Mouse (Mus musculus): ENCODE data around the gene Snx10. TPM values are rescaled to one million over a fixed set of nuclear protein-coding genes. Genes with fewer than 3 reads are reported as not detected.

Snx10 gene
- polyA plus RNA-seq, 1 experiment = 4.1 TPM

DNA sequence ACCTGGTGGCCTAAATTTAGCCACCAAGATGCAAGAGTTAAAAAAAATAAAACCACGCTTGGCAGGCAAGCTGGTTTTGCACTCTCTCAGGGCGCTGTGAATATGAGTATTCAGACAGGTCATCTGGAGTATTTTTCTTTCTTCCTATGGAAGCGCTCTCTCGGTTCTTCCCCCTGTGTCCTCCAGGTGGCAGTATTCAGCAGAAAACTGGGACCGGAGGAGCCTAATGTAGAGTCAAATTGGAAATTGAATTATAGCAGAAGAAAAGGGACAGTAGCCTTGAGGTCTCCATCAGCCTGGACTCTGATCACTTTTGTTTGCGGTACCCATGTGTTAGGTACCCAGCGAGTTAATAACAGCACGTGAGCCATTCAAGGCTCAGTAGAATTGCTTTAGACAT lies 62.3 kb downstream of the Snx10 start:
- 22% methylated on average over 8 of the region's 8 CpGs for WGBS

DNA sequence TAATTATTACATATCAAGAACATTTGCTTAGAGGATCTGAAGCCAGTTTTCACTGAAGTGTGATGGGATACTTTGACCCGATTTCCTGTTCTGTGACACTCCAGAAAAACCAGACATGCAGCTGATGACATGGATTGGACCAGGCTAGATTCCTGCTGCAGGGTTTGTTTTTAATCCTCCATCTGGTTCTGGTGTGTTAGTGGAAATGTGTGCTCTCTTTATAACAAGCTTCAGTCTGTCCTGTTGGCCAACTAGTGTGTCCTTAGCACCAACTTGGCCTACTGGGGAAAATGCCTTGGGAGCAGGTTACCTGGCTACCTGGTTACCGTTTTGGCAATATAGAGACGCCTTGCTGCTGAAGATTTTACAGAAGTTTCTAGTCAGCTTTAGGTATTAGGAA lies 63.6 kb downstream of the Snx10 start:
- WGBS = 88% methylated on average over 3 of the region's 3 CpGs
- TF ChIP-seq POLR2A (IDR thresholded peaks at IDR 0.05; ENCODE audit: low read depth, low read length) (no peak), CTCF (conservative IDR thresholded peaks at IDR 0.05; ENCODE audit: insufficient read depth, insufficient read length, low read depth, low read length) (no peak)

More for the DNA sequence above, 62.3 kb downstream of the Snx10 start:
- H3K4me1 ChIP-seq (ENCODE audit: control insufficient read depth, insufficient read depth, low read length) = no peaks in the 10 kb centered on the region
- H3K27me3 ChIP-seq (replicated peaks; ENCODE audit: control insufficient read depth, insufficient read depth, low read length) = no peaks in the 10 kb centered on the region
- H3K27ac ChIP-seq (ENCODE audit: insufficient read depth, low read depth, low read length) = no peak overlapping the region
- no peaks in the 10 kb centered on the region for H3K36me3 ChIP-seq (ENCODE audit: control insufficient read depth, insufficient read depth, low read length)
- no peak for TF ChIP-seq POLR2A (IDR thresholded peaks at IDR 0.05; ENCODE audit: low read depth, low read length)
- TF ChIP-seq CTCF (conservative IDR thresholded peaks at IDR 0.05; ENCODE audit: insufficient read depth, insufficient read length, low read depth, low read length) = peak; percentile 81
- peak; percentile 72 for DNase-seq
- H3K4me3 ChIP-seq (ENCODE audit: insufficient read depth, low read depth, low read length) = no peak overlapping the region

DNA sequence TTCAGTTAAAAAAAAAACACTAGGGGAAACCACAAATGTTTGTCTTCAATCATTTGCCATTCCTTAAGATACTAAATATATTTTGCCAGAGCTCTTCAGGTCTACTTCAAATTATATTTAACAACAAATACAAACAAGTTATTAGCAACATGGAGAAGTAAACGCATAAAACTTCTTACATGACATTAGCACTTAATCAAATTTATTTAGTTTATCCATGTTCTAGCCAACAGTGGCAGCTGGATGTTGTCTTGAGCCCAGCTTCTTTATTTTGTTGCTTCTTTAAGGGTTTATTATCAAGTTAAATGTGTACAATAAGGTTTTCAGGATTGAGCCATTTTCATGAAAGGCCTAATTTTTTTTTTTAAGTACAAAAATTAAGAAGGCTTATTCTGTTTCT lies 67.6 kb downstream of the Snx10 start:
- no peak for TF ChIP-seq POLR2A (IDR thresholded peaks at IDR 0.05; ENCODE audit: low read depth, low read length)
- TF ChIP-seq CTCF (conservative IDR thresholded peaks at IDR 0.05; ENCODE audit: insufficient read depth, insufficient read length, low read depth, low read length) = no peak
- Histone ChIP-seq H3K36me3 (ENCODE audit: control insufficient read depth, insufficient read depth, low read length) (no peaks in the 10 kb centered on the region), H3K27me3 (replicated peaks; ENCODE audit: control insufficient read depth, insufficient read depth, low read length) (no peaks in the 10 kb centered on the region), H3K4me1 (ENCODE audit: control insufficient read depth, insufficient read depth, low read length) (no peaks in the 10 kb centered on the region), H3K4me3 (ENCODE audit: insufficient read depth, low read depth, low read length) (no peak overlapping the region), H3K27ac (ENCODE audit: insufficient read depth, low read depth, low read length) (no peak overlapping the region)
- whole genome bisulfite sequencing = 81% methylated on average over 1 of the region's 1 CpGs
- DNase-seq = no peak

More for the DNA sequence above, 63.6 kb downstream of the Snx10 start:
- H3K27me3 ChIP-seq (replicated peaks; ENCODE audit: control insufficient read depth, insufficient read depth, low read length) = no peaks in the 10 kb centered on the region
- H3K4me3 ChIP-seq (ENCODE audit: insufficient read depth, low read depth, low read length) = no peak overlapping the region
- no peaks in the 10 kb centered on the region for H3K36me3 ChIP-seq (ENCODE audit: control insufficient read depth, insufficient read depth, low read length)
- H3K4me1 ChIP-seq (ENCODE audit: control insufficient read depth, insufficient read depth, low read length) = no peaks in the 10 kb centered on the region
- DNase-seq = no peak
- H3K27ac ChIP-seq (ENCODE audit: insufficient read depth, low read depth, low read length) = no peak overlapping the region

DNA sequence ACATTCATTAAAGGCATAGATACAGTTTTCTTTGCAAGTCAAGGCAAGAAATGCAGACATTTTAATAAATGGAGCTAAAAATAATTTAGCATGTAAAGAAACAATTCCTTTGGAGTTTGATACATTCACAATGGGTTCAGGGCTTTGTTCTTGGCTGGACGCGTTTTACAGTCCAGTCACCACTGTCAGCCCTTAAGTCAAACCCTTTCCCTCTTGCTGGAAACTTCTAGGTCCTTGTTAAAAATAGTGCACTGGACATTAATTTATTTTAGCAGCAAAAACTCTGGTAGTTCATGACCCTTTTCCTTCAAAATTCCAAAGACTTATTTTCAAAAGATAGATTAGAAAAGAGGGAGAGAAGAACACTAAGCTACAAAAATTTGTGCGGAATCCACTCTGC lies 68.1 kb downstream of the Snx10 start:
- Histone ChIP-seq H3K36me3 (ENCODE audit: control insufficient read depth, insufficient read depth, low read length) (no peaks in the 10 kb centered on the region), H3K27me3 (replicated peaks; ENCODE audit: control insufficient read depth, insufficient read depth, low read length) (no peaks in the 10 kb centered on the region), H3K27ac (ENCODE audit: insufficient read depth, low read depth, low read length) (no peak overlapping the region), H3K4me3 (ENCODE audit: insufficient read depth, low read depth, low read length) (no peak overlapping the region), H3K4me1 (ENCODE audit: control insufficient read depth, insufficient read depth, low read length) (no peaks in the 10 kb centered on the region)
- no peak for TF ChIP-seq CTCF (conservative IDR thresholded peaks at IDR 0.05; ENCODE audit: insufficient read depth, insufficient read length, low read depth, low read length)
- TF ChIP-seq POLR2A (IDR thresholded peaks at IDR 0.05; ENCODE audit: low read depth, low read length) = no peak
- no peak for DNase-seq
- WGBS = 81% methylated on average over 3 of the region's 3 CpGs

DNA sequence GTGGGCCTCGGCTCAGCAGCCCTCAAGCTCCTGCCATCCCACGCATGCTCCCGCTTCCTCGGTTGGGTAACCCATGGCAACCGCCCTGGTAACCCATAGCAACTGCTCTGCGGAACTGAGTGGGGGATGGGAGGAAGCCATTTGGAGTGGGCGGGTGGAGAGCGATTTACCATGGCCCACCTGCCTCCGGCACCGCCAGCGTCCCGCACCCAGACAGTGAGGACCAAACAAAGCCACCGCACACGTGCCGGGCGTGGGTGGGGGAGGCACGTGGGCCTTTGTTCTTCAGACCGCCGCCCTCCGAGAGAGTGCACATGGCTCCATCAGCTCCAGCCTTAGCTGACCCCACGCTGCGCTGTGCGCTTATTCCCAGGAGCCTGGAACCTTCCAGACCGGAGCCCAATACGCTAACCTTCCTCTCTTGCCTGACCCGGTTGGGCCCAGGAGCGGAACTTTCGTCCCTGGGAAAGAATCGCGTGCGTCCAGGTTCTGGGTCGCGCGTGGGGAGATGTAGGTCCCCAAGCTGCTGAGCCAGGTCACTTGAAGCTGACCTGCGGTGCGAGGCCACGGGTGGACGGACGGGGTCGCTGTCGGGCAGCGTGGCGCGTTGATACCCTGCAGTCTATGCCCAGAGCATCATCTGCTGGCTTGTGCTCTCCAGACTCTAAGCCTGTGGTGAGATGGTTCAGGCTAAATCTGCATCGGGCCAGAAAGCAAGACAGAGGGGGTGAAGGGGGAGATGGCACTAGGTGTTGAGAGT lies 68.8 kb downstream of the Snx10 start:
- Histone ChIP-seq H3K4me3 (ENCODE audit: insufficient read depth, low read depth, low read length) (0 out of 2 replicates have a peak overlapping the region, but pooled peaks have one; percentile 1), H3K4me1 (ENCODE audit: control insufficient read depth, insufficient read depth, low read length) (no peaks in the 10 kb centered on the region), H3K27me3 (replicated peaks; ENCODE audit: control insufficient read depth, insufficient read depth, low read length) (no peaks in the 10 kb centered on the region), H3K36me3 (ENCODE audit: control insufficient read depth, insufficient read depth, low read length) (no peaks in the 10 kb centered on the region), H3K27ac (ENCODE audit: insufficient read depth, low read depth, low read length) (no peak overlapping the region)
- DNase-seq = peak; percentile 76
- 11% methylated on average over 45 of the region's 45 CpGs for WGBS
- TF ChIP-seq POLR2A (IDR thresholded peaks at IDR 0.05; ENCODE audit: low read depth, low read length) (no peak), CTCF (conservative IDR thresholded peaks at IDR 0.05; ENCODE audit: insufficient read depth, insufficient read length, low read depth, low read length) (peak; percentile 81)

GRCm38 (mm10) chr6:51593446-51594035 lies 69.8 kb downstream of the Snx10 start:
- no peak overlapping the region for H3K27ac ChIP-seq (ENCODE audit: insufficient read depth, low read depth, low read length)
- H3K4me3 ChIP-seq (ENCODE audit: insufficient read depth, low read depth, low read length) = no peak overlapping the region
- no peak for TF ChIP-seq POLR2A (IDR thresholded peaks at IDR 0.05; ENCODE audit: low read depth, low read length)
- no peak for TF ChIP-seq CTCF (conservative IDR thresholded peaks at IDR 0.05; ENCODE audit: insufficient read depth, insufficient read length, low read depth, low read length)
- no peaks in the 10 kb centered on the region for H3K4me1 ChIP-seq (ENCODE audit: control insufficient read depth, insufficient read depth, low read length)
- H3K27me3 ChIP-seq (replicated peaks; ENCODE audit: control insufficient read depth, insufficient read depth, low read length) = no peaks in the 10 kb centered on the region
- no peaks in the 10 kb centered on the region for H3K36me3 ChIP-seq (ENCODE audit: control insufficient read depth, insufficient read depth, low read length)
- DNase-seq = no peak
- 93% methylated on average over 10 of the region's 10 CpGs for WGBS

DNA sequence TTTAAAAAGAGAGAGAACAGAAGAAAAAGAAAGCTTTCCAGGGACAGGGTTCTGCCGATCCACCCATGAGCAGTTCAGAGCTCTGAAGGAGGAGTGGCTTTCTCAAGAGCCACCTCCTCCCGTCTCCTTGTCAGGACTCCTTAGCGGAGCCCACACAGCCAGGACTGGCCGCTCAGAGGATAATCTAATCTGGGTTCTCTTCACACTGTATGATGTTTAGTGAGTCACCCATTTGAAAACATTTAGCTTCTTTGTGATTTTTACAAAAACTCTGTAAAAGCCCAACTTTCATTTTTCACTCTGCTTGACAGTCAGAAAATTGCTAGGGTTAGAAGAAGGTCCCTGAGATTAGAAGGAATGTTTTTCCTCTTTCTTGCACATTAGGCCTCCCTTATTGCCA lies 70.8 kb downstream of the Snx10 start:
- WGBS = 79% methylated on average over 4 of the region's 4 CpGs
- H3K4me1 ChIP-seq (ENCODE audit: control insufficient read depth, insufficient read depth, low read length) = no peaks in the 10 kb centered on the region
- H3K4me3 ChIP-seq (ENCODE audit: insufficient read depth, low read depth, low read length) = no peak overlapping the region
- no peaks in the 10 kb centered on the region for H3K27me3 ChIP-seq (replicated peaks; ENCODE audit: control insufficient read depth, insufficient read depth, low read length)
- DNase-seq = no peak
- no peaks in the 10 kb centered on the region for H3K36me3 ChIP-seq (ENCODE audit: control insufficient read depth, insufficient read depth, low read length)
- no peak overlapping the region for H3K27ac ChIP-seq (ENCODE audit: insufficient read depth, low read depth, low read length)
- TF ChIP-seq POLR2A (IDR thresholded peaks at IDR 0.05; ENCODE audit: low read depth, low read length) = no peak
- no peak for TF ChIP-seq CTCF (conservative IDR thresholded peaks at IDR 0.05; ENCODE audit: insufficient read depth, insufficient read length, low read depth, low read length)

Measured in kidney, adult 2 months (tissue).